Mouse (Mus musculus) brown adipose tissue, adult 24 weeks (tissue): ENCODE measurements around the gene Igf1r. TPM values are rescaled to one million over a fixed set of nuclear protein-coding genes. Genes with fewer than 3 reads are reported as not detected.

ENCODE experiments used
- H3K27ac ChIP-seq: fragments of 200-500 bp; replicated peaks from 2 replicates; pipeline ENCODE4 v1.5.1; 2012; ENCODE audit warnings: low read depth, mild to moderate bottlenecking, low read length
- H3K4me1 ChIP-seq: fragments of 200-500 bp; 2 replicates; pipeline ENCODE4 v1.6.1; 2012; ENCODE audit warnings: low read length, mixed read lengths; ENCODE audit not compliant: control insufficient read depth, insufficient read depth, insufficient read length
- H3K4me3 ChIP-seq: fragments of 200-500 bp; 2 replicates; pipeline ENCODE4 v1.5.1; 2012; ENCODE audit warnings: low read depth, mild to moderate bottlenecking, low read length, moderate library complexity; ENCODE audit not compliant: insufficient read depth
- polyA plus RNA-seq: library from polyadenylated mRNA; stranded (reverse); fragments of >200 nt; gene quantifications from 2 replicates; pipeline ENCODE4 v1.2.4, GENCODE M21; 2012; ENCODE audit not compliant: missing spikeins, insufficient read depth, insufficient read length

Gene Igf1r
- polyA plus RNA-seq, 1 experiment: 2.3 TPM

GRCm38 (mm10) chr7:67981956-67982355, 29.3 kb downstream of the Igf1r start:
- Histone ChIP-seq H3K27ac (no peak overlapping the region), H3K4me3 (no peak overlapping the region), H3K4me1 (peaks cover 21% of the 10 kb centered on the region)

- H3K4me3 ChIP-seq: no peak overlapping the region
These were observed 30.2 kb downstream of the Igf1r start for GRCm38 (mm10) chr7:67982809-67983208.

GRCm38 (mm10) chr7:67983451-67983850, 30.8 kb downstream of the Igf1r start:
- no peak overlapping the region for H3K27ac ChIP-seq
- peaks cover 27% of the 10 kb centered on the region for H3K4me1 ChIP-seq
- H3K4me3 ChIP-seq: no peak overlapping the region

More at GRCm38 (mm10) chr7:67982809-67983208, 30.2 kb downstream of the Igf1r start:
- H3K4me1 ChIP-seq: peaks cover 27% of the 10 kb centered on the region
- H3K27ac ChIP-seq: no peak overlapping the region

GRCm38 (mm10) chr7:67985003-67985416, 32.4 kb downstream of the Igf1r start:
- H3K27ac ChIP-seq: no peak overlapping the region
- peaks cover 30% of the 10 kb centered on the region for H3K4me1 ChIP-seq
- H3K4me3 ChIP-seq: no peak overlapping the region

- H3K27ac ChIP-seq: no peak overlapping the region
- H3K4me3 ChIP-seq: no peak overlapping the region
- H3K4me1 ChIP-seq: peaks cover 30% of the 10 kb centered on the region
These were observed 32.9 kb downstream of the Igf1r start for GRCm38 (mm10) chr7:67985511-67985910.

GRCm38 (mm10) chr7:67986277-67986676, 33.6 kb downstream of the Igf1r start:
- no peak overlapping the region for H3K4me3 ChIP-seq
- H3K27ac ChIP-seq: no peak overlapping the region
- peaks cover 30% of the 10 kb centered on the region for H3K4me1 ChIP-seq

GRCm38 (mm10) chr7:67986816-67987215, 34.2 kb downstream of the Igf1r start:
- Histone ChIP-seq H3K4me1 (peaks cover 29% of the 10 kb centered on the region), H3K4me3 (no peak overlapping the region)

GRCm38 (mm10) chr7:67989376-67989775, 36.7 kb downstream of the Igf1r start:
- no peak overlapping the region for H3K4me3 ChIP-seq
- no peak overlapping the region for H3K27ac ChIP-seq
- H3K4me1 ChIP-seq: peaks cover 26% of the 10 kb centered on the region

More at GRCm38 (mm10) chr7:67986816-67987215, 34.2 kb downstream of the Igf1r start:
- H3K27ac ChIP-seq: no peak overlapping the region

GRCm38 (mm10) chr7:67993614-67994013, 41.0 kb downstream of the Igf1r start:
- Histone ChIP-seq H3K4me1 (peaks cover 6% of the 10 kb centered on the region), H3K4me3 (no peak overlapping the region), H3K27ac (no peak overlapping the region)

- H3K4me1 ChIP-seq: peaks cover 7% of the 10 kb centered on the region
These were observed 41.8 kb downstream of the Igf1r start for GRCm38 (mm10) chr7:67994346-67994858.

GRCm38 (mm10) chr7:67995276-67995675, 42.6 kb downstream of the Igf1r start:
- Histone ChIP-seq H3K4me1 (peaks cover 9% of the 10 kb centered on the region), H3K4me3 (no peak overlapping the region), H3K27ac (no peak overlapping the region)

More at GRCm38 (mm10) chr7:67994346-67994858, 41.8 kb downstream of the Igf1r start:
- Histone ChIP-seq H3K27ac (no peak overlapping the region), H3K4me3 (no peak overlapping the region)

GRCm38 (mm10) chr7:67996202-67996960, 43.8 kb downstream of the Igf1r start:
- Histone ChIP-seq H3K27ac (no peak overlapping the region), H3K4me1 (peaks cover 9% of the 10 kb centered on the region), H3K4me3 (no peak overlapping the region)

- H3K27ac ChIP-seq: no peak overlapping the region
- H3K4me3 ChIP-seq: no peak overlapping the region
- peaks cover 6% of the 10 kb centered on the region for H3K4me1 ChIP-seq
These were observed 48.6 kb downstream of the Igf1r start for GRCm38 (mm10) chr7:68001269-68001668.

- H3K27ac ChIP-seq: no peak overlapping the region
- H3K4me3 ChIP-seq: no peak overlapping the region
- H3K4me1 ChIP-seq: no peaks in the 10 kb centered on the region
These were observed 53.4 kb downstream of the Igf1r start for GRCm38 (mm10) chr7:68006074-68006473.

- Histone ChIP-seq H3K4me1 (no peaks in the 10 kb centered on the region), H3K27ac (no peak overlapping the region), H3K4me3 (no peak overlapping the region)
These were observed 53.9 kb downstream of the Igf1r start for GRCm38 (mm10) chr7:68006496-68006895.

- H3K4me1 ChIP-seq: peaks cover 4% of the 10 kb centered on the region; the same call in 1 of the 2 replicates
- H3K27ac ChIP-seq: no peak overlapping the region
- H3K4me3 ChIP-seq: no peak overlapping the region
These were observed 57.0 kb downstream of the Igf1r start for GRCm38 (mm10) chr7:68009635-68010034.
